Mouse (Mus musculus) midbrain, embryonic 12.5 days (tissue): ENCODE results near the gene Abcg5. TPM values are rescaled to one million over a fixed set of nuclear protein-coding genes. Genes with fewer than 3 reads are reported as not detected.

Experiments used
- ATAC-seq: fragments of 200-750 bp; cut with Nextera tagmentation; 2 replicates; pipeline ENCODE4 v1.8.0; 2017; ENCODE audit warnings: low read depth, moderate TSS enrichment, moderate library complexity; ENCODE audit not compliant: low FRiP score
- H3K27ac ChIP-seq: fragments of 300-500 bp; sonication (generic); replicated peaks from 2 replicates; pipeline ENCODE4 v1.5.1; 2016; ENCODE audit warnings: mild to moderate bottlenecking
- H3K27me3 ChIP-seq: fragments of 300-500 bp; sonication (generic); 2 replicates; pipeline ENCODE4 v1.6.1; 2016; ENCODE audit warnings: mild to moderate bottlenecking
- H3K36me3 ChIP-seq: fragments of 300-500 bp; sonication (generic); 2 replicates; pipeline ENCODE4 v1.6.1; 2016
- H3K4me1 ChIP-seq: fragments of 300-500 bp; sonication (generic); 2 replicates; pipeline ENCODE4 v1.6.1; 2016
- H3K4me2 ChIP-seq: fragments of 300-500 bp; sonication (generic); replicated peaks from 2 replicates; pipeline ENCODE4 v1.6.1; 2016; ENCODE audit warnings: mild to moderate bottlenecking, moderate library complexity
- H3K4me3 ChIP-seq: fragments of 300-500 bp; sonication (generic); 2 replicates; pipeline ENCODE4 v1.5.1; 2016; ENCODE audit warnings: mild to moderate bottlenecking
- H3K9ac ChIP-seq: fragments of 300-500 bp; sonication (generic); replicated peaks from 2 replicates; pipeline ENCODE4 v1.6.1; 2016; ENCODE audit warnings: mild to moderate bottlenecking, moderate library complexity
- H3K9me3 ChIP-seq: fragments of 300-500 bp; sonication (generic); 2 replicates; pipeline ENCODE4 v1.6.1; 2016; ENCODE audit warnings: mild to moderate bottlenecking
- WGBS: fragments of 180-500 bp; shearing (Covaris S2); methylation state at CpG from one replicate; pipeline ENCODE4 v1.1.7; 2016; 5-methylcytosine and 5-hydroxymethylcytosine counted together
- polyA plus RNA-seq: library from polyadenylated mRNA; unstranded; fragments of >200 nt; fragmentation: Nextera tagmentation; extraction: Ambion mirVana; gene quantifications from 2 replicates; pipeline ENCODE4 v1.2.1, GENCODE M21; 2016

The Abcg5 gene
- polyA plus RNA-seq, 1 experiment from 2014 or later = 1.2 TPM

DNA sequence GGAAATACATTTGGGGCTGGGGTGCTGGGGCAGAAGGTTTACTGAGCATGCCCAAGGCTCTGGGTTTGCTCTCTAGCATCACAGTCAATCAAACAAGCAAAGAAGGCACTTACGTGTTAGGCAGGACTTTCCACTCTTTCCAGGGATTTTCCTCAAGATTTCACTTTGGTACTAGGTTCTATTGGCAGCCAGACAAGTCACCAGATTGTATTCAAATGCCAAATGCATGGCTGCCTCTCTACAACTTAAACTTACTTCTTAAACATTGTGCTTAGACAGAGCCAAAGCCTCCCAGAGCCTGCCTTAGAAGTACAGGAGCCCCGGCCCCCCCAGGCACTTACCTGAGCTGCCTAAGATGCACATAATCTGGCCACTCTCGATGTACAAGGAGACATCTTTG lies 1.1 kb downstream of the Abcg5 start:
- Histone ChIP-seq H3K4me1 (no peaks in the 10 kb centered on the region), H3K27me3 (peaks cover under 1% of the 10 kb centered on the region; the same call in 1 of the 2 replicates), H3K4me3 (no peak overlapping the region), H3K36me3 (no peaks in the 10 kb centered on the region), H3K4me2 (no peak overlapping the region), H3K9ac (no peak overlapping the region), H3K27ac (no peak overlapping the region), H3K9me3 (no peaks in the 10 kb centered on the region)
- ATAC-seq = no peak
- 82% methylated on average over 3 of the region's 3 CpGs for WGBS

DNA sequence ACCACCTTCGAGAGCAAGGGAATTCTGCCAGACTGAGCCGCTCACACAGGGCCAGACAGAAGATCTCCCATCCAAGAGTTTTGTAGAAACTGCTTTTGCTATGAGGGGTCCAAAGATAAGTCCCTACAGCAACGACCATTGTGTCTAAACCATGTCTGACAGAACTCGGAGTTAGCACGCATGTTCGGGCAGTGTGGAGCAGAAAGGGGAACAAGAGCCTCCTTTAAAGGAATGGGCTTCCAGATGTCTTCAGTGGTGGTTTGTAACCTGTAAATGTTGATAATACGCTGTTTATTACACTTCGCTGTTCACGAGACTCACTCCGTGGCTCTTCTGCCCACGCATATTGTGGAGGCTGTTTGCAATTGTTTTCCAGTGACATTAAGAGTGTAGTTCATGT lies 5.2 kb downstream of the Abcg5 start:
- Histone ChIP-seq H3K4me3 (no peak overlapping the region), H3K27me3 (peaks cover 30% of the 10 kb centered on the region), H3K9ac (no peak overlapping the region), H3K36me3 (no peaks in the 10 kb centered on the region), H3K27ac (no peak overlapping the region), H3K4me1 (peaks cover 9% of the 10 kb centered on the region), H3K9me3 (no peaks in the 10 kb centered on the region), H3K4me2 (no peak overlapping the region)
- no peak for ATAC-seq
- 93% methylated on average over 11 of the region's 11 CpGs for WGBS

DNA sequence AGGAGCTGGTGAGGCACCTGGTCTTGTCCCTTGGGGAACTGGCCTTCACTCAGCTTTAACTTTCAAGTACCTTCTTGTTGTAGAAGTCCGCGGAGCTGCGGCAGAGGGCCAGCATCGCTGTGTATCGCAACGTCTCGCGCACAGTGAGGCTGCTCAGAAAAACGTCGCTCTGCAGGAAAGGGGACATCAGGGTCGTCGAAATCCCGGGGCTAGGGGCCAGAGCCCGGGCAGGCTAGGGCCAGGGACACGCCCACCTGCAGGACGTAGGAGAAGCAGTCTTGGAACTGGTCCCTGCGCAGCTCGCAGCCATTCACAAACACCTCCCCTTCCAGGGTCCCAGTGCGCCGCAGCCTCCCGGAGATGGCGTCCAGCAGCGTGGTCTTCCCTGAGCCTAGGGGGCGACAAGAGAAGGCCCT lies 6.9 kb downstream of the Abcg5 start, which contains the start of gene Abcg8:
Abcg8 (plus strand) TSS at position 352 of the 416 bp plus-strand sequence.
- H3K9ac ChIP-seq = peak within 1 kb of the TSS; percentile 12; the same call in 1 of the 2 replicates
- H3K36me3 ChIP-seq = no peaks in the 10 kb centered on the region
- H3K4me2 ChIP-seq = peak within 1 kb of the TSS; percentile 58
- ATAC-seq = peak; percentile 38; the same call in 1 of the 2 replicates
- under 1% methylated on average over 24 of the region's 24 CpGs for WGBS
- H3K27me3 ChIP-seq = peaks cover 30% of the 10 kb centered on the region
- peaks cover 9% of the 10 kb centered on the region for H3K4me1 ChIP-seq
- H3K9me3 ChIP-seq = no peaks in the 10 kb centered on the region
- H3K4me3 ChIP-seq = peak within 1 kb of the TSS; percentile 30
- H3K27ac ChIP-seq = no peak within 1 kb of the TSS

DNA sequence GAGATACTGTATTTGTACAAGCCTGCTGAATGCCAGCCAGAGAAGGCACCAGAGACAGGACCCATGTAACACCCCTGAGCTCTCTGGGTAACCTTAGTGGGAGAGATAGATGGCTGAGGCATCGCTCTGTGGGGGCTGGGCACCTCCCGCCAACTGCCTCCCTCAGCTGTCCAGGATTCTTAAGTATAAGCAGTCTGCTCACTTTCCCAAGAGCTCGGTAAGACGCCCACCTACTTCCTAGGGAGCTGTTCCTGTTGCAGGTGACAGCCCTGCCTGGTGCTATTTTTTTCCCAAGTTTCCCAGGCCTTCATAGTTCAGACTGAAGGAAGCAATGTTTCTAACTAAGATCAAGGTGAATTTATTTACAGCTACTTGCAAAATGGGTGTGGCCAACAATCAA lies 7.6 kb downstream of the Abcg5 start:
- no peak overlapping the region for H3K4me2 ChIP-seq
- 59% methylated on average over 4 of the region's 4 CpGs for WGBS
- no peak overlapping the region for H3K9ac ChIP-seq
- H3K27me3 ChIP-seq = peaks cover 30% of the 10 kb centered on the region
- H3K36me3 ChIP-seq = no peaks in the 10 kb centered on the region
- H3K9me3 ChIP-seq = no peaks in the 10 kb centered on the region
- no peak overlapping the region for H3K4me3 ChIP-seq
- H3K27ac ChIP-seq = no peak overlapping the region
- ATAC-seq = no peak
- H3K4me1 ChIP-seq = peaks cover 9% of the 10 kb centered on the region

DNA sequence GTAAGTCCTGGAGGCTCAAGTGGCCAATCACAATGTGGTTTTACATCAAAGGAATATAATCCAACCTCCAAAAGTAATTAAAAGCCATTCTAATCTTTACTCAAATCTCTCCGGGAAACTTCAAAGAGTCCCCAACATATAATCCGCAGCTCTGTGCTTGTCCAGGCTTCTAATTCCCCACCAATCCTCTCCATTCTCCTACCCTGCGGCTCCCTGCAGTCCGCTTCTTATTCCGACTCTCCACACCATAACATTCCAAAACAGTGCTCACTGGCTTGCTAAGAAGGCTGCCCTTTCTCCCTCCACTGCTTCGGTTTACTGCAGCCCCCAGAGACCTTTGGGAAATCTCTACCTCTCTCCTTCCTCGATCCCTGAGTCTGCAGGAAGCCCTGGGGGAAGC lies 8.8 kb downstream of the Abcg5 start:
- H3K36me3 ChIP-seq = no peaks in the 10 kb centered on the region
- H3K27ac ChIP-seq = no peak overlapping the region
- no peak for ATAC-seq
- H3K9ac ChIP-seq = no peak overlapping the region
- no peak overlapping the region for H3K4me2 ChIP-seq
- peaks cover 30% of the 10 kb centered on the region for H3K27me3 ChIP-seq
- peaks cover 9% of the 10 kb centered on the region for H3K4me1 ChIP-seq
- H3K9me3 ChIP-seq = no peaks in the 10 kb centered on the region
- no peak overlapping the region for H3K4me3 ChIP-seq
- WGBS = 5% methylated on average over 7 of the region's 7 CpGs

DNA sequence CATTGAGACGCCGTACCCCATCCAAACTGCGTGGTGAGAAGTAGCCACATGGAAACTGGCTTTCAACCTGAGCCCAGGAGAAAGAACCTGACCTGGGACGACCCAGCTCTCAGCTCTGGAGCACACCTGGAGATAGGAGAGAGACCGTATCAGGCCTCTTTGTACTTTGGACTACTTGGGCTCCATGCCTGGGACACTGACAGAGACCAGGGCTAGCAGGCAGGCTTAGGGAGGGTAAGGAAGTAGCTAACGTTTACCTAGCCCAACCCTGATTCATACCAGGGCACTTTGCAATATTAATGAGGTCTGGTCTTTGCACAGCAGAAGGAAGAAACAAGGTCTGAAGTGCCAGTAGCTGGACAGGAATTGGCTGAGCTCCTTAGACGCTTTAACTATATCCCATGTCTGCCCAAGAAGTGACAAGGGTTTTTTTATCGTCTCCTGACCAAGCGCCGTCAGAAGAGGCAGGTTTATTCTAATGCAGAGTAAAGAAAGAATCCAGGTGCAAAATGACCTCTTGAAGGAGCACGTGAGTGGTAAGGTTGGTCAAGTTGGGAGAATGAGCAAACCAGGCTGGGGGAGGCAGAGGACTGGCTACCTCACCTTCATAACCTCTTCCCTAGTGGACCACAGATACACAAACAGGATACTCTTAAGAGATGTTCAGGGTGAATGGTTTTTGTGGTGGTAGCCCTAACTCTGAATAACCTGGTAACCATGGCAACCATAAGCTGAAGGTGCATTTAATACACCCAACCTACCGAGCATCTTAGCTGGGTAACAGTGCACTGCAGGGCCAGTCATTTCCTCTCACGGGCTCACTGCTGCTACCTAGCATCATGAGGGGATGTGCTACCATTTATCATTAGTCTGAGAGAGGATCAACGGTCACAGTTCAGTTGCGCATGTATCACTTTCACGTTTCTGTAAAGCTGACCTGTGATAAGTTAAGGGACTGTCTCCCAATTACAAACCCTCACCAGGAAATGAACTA lies 10.1 kb downstream of the Abcg5 start:
- Histone ChIP-seq H3K27ac (no peak overlapping the region), H3K4me3 (no peak overlapping the region), H3K4me1 (peaks cover 9% of the 10 kb centered on the region), H3K9me3 (no peaks in the 10 kb centered on the region), H3K36me3 (no peaks in the 10 kb centered on the region), H3K4me2 (no peak overlapping the region), H3K27me3 (peaks cover 30% of the 10 kb centered on the region), H3K9ac (no peak overlapping the region)
- ATAC-seq = no peak
- WGBS = 76% methylated on average over 16 of the region's 16 CpGs

DNA sequence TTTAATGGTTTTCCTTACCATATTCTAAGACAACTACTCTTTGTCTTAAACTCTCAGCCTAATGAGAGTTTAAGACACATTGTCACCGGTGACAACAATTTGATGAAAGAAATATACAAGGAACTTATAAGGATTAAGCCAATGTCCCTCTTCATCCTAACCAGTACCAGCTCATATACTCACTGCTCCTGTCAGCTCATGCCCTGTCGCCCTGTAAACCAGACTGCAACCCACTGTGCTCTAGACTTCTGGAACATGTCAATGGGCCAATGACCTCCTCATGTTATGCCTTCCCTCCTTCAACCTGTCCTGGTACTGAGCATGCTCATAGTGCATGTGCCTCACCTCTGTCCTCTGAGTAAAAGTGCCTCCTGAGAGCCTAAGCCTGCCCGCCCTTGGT lies 15.0 kb downstream of the Abcg5 start:
- 90% methylated on average over 3 of the region's 3 CpGs for WGBS
- H3K9me3 ChIP-seq = no peaks in the 10 kb centered on the region
- H3K4me1 ChIP-seq = no peaks in the 10 kb centered on the region; the same call in 1 of the 2 replicates
- H3K4me3 ChIP-seq = no peak overlapping the region
- H3K36me3 ChIP-seq = no peaks in the 10 kb centered on the region
- H3K27ac ChIP-seq = no peak overlapping the region
- peaks cover 3% of the 10 kb centered on the region; the same call in 1 of the 2 replicates for H3K27me3 ChIP-seq
- no peak overlapping the region for H3K4me2 ChIP-seq
- no peak for ATAC-seq
- H3K9ac ChIP-seq = no peak overlapping the region

DNA sequence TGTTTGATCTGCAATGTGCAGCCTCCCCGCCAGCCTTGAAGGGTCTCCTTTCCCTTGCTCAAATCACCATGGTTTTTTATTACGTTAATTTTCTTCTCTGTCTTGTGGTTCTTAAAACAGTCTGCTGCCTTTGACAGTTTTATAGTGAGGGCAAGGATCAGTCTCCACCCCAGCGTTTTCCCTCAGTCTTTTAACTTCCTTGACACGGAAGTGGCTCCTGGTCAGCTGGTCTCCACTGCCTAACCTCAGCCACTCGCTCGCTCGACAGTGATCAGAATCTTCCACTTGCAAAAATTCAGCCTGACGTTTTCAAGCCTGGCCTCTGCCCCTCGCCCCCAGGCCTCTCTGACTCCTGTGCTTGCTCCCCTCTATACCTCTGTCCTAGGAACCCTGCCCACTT lies 17.1 kb downstream of the Abcg5 start:
- no peak overlapping the region for H3K4me2 ChIP-seq
- no peaks in the 10 kb centered on the region; the same call in 1 of the 2 replicates for H3K4me1 ChIP-seq
- 57% methylated on average over 9 of the region's 9 CpGs for WGBS
- no peaks in the 10 kb centered on the region for H3K36me3 ChIP-seq
- H3K4me3 ChIP-seq = no peak overlapping the region
- H3K9ac ChIP-seq = no peak overlapping the region
- no peak overlapping the region for H3K27ac ChIP-seq
- no peaks in the 10 kb centered on the region for H3K27me3 ChIP-seq
- H3K9me3 ChIP-seq = no peaks in the 10 kb centered on the region
- ATAC-seq = no peak

DNA sequence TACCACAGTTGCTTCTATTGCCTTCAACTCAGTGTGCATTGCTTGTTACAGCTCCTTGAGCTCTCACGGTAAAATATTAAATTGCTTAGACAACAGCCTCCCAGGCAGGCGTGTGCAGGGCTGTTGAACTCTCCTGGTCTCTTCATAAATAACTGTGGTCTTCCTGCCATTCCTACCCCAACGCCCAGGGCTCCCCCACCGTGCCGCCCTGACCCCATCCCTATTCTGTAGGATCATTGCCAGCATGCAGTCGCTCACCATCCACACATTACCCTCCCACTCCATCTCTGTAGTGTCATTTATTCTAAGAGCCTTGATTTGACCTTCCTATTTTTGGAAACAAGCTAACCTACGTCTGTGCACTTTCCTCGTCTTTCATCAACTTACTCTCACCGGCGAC lies 17.8 kb downstream of the Abcg5 start:
- ATAC-seq = no peak
- WGBS = 66% methylated on average over 10 of the region's 10 CpGs
- no peak overlapping the region for H3K27ac ChIP-seq
- no peaks in the 10 kb centered on the region for H3K36me3 ChIP-seq
- no peaks in the 10 kb centered on the region for H3K9me3 ChIP-seq
- H3K4me1 ChIP-seq = no peaks in the 10 kb centered on the region; the same call in 1 of the 2 replicates
- H3K4me2 ChIP-seq = no peak overlapping the region
- no peak overlapping the region for H3K4me3 ChIP-seq
- no peaks in the 10 kb centered on the region for H3K27me3 ChIP-seq
- no peak overlapping the region for H3K9ac ChIP-seq

DNA sequence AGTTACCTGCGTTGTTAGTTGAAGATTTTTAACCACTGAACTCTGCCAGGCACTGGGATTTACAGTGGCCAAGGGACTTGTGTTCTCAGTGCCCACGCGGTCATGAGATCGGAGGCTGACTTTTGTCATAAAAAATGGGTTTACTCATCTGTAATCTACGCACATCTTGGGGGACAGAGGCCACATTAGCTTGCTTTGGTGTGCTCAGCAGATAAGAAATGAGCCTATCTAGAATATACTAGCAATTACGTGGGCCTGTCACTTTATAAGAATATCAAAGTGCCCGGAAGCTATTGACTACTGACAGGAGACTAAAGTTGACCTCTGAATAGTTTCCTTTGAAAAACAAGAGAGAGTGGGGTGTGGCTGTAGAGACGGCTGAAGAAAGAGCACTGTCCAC lies 23.9 kb downstream of the Abcg5 start:
- Histone ChIP-seq H3K27me3 (no peaks in the 10 kb centered on the region), H3K9ac (no peak overlapping the region), H3K9me3 (no peaks in the 10 kb centered on the region), H3K4me1 (peaks cover 15% of the 10 kb centered on the region; the same call in 1 of the 2 replicates), H3K27ac (no peak overlapping the region), H3K36me3 (no peaks in the 10 kb centered on the region), H3K4me2 (no peak overlapping the region), H3K4me3 (no peak overlapping the region)
- 77% methylated on average over 8 of the region's 8 CpGs for WGBS
- no peak for ATAC-seq

DNA sequence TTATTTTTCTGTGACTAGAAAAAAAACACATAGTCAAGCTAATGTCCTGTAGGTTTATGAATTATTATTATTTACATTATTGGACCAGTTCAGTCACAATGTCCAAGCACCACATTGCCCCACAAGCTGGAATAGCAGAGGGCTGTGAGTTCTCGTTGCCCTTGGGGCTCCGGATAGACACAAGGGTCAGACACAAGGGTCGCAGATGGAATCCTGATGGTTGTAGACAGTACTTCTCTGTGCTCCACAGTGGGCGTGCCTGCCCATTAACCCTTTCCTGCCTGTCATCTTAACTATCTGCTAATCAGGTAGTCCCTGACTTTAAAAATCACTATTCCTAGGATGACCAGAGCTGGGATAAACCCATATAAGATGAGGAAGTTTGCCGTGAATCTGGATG lies 24.6 kb downstream of the Abcg5 start:
- Histone ChIP-seq H3K27me3 (no peaks in the 10 kb centered on the region), H3K36me3 (peaks cover 3% of the 10 kb centered on the region; the same call in 1 of the 2 replicates), H3K4me3 (no peak overlapping the region), H3K9me3 (no peaks in the 10 kb centered on the region), H3K9ac (no peak overlapping the region), H3K4me1 (peaks cover 15% of the 10 kb centered on the region; the same call in 1 of the 2 replicates), H3K4me2 (no peak overlapping the region), H3K27ac (no peak overlapping the region)
- 60% methylated on average over 5 of the region's 5 CpGs for WGBS
- no peak for ATAC-seq

DNA sequence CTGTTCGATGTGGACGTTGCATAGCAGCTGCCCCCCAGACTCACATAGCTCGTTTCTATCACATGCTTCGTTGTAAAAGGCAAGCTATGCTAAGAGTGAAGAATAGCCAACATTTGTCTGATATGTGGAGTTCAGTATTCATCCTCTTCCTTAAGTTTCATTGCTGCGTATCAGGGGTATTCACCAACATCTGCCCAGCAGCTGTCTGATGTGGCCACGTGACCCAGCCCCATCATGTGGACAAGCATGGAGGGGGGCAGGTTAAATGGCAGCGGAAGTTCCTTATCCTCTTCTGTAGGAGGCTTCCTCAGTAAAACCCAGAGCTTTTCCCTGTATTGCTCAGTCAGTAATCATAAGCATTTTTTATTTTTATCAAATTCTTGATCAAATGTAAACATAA lies 25.0 kb downstream of the Abcg5 start:
- no peak overlapping the region for H3K27ac ChIP-seq
- 80% methylated on average over 7 of the region's 7 CpGs for WGBS
- H3K27me3 ChIP-seq = no peaks in the 10 kb centered on the region
- peaks cover 3% of the 10 kb centered on the region; the same call in 1 of the 2 replicates for H3K36me3 ChIP-seq
- no peak overlapping the region for H3K4me3 ChIP-seq
- ATAC-seq = no peak
- no peak overlapping the region for H3K9ac ChIP-seq
- peaks cover 15% of the 10 kb centered on the region; the same call in 1 of the 2 replicates for H3K4me1 ChIP-seq
- no peak overlapping the region for H3K4me2 ChIP-seq
- H3K9me3 ChIP-seq = no peaks in the 10 kb centered on the region
